Mouse (Mus musculus) cerebellum, adult 2 months (tissue): ENCODE data around the gene Ppp6r3.

Experiments used
- CTCF ChIP-seq: fragments of 200-500 bp; IDR thresholded peaks from 2 replicates; pipeline ENCODE4 v1.5.1; 2011; ENCODE audit warnings: low read depth, mild to moderate bottlenecking, control low read depth, low read length, moderate library complexity, borderline replicate concordance; ENCODE audit not compliant: insufficient read depth
- POLR2A ChIP-seq: fragments of 200-500 bp; IDR thresholded peaks from 2 replicates; pipeline ENCODE4 v1.6.1; 2011; ENCODE audit warnings: low read length, control low read depth, borderline replicate concordance; ENCODE audit not compliant: insufficient read depth

GRCm38 (mm10) chr19:3532717-3533260 is 42.8 kb downstream of the Ppp6r3 start:
- TF ChIP-seq CTCF (no peak), POLR2A (no peak)
